Mouse (Mus musculus): Measurements from ENCODE around the gene Sowahc. TPM values are rescaled to one million over a fixed set of nuclear protein-coding genes. Genes with fewer than 3 reads are reported as not detected.

Gene Sowahc
- 10 to 100 TPM in 2 of 4 experiments, 1 to 10 TPM in 2; 6.4 to 13.3 (median 10.6) TPM for total RNA-seq (2022)

DNA sequence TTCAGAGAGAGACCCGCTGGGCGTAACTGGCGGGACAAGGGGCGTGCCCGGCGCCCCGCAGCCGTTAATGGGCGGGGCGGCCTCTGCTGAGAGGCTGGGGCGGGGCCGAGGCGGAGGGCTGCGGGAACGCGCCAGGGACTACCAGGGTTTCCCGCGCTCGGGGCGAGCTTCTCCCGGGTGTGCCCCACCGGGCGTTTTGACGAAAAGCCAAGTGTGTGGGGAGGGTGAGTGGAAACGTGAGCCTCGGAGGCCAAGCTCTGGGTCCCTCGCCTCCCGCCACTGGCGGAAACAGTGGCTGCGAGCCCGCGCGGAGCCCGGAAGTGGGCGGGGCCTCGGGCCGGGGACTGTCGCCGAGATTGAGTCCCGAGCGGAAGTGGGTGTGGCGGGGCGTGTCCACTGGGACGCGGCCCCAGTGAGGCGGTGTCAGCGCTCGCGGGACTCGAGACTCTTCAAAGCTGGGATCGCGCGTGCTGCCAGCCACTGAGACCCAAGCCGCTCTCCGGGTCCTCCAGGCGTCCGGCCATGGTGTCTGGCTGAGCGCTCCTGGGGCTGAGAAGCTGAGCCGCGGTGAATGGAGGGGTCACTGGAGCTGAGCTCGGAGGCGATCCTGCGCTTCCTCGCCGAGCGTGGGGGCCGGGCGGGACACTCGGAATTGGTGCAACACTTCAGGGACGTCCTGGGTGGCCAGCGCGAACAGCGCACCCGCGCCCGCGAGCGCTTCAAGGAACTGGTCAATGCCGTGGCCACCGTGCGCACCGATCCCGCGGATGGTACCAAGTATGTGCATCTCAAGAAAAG is at the start of gene Sowahc, which contains the start of gene Sept10:
Gene Sowahc, plus strand, starts transcription at position 481 of the 798 bp plus-strand sequence.
Gene Sept10, minus strand, starts transcription at position 375 of the 798 bp plus-strand sequence.
- DNase-seq (ENCODE audit: low spot score in 2 of 2) = peak; percentile 90 to 95

DNA sequence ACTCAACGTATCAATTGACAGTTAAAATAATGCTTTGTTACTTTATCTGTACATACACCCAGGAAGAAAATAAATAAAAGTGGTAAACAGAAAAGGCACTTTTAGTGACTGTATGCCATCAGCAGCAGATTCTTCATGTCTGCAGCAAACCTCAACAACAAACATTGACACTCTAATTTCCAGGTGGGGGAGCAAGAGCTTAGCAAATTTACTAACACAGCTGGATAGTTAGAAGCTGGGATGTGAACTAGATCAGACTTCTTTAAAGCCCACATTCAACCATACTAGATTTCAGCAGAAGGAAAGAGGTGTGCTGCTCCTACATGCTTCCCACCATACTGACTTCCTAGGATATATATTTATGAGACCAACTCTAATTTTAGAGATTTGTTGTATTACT is 49.2 kb upstream of the Sowahc start:
- DNase-seq (ENCODE audit: low spot score in 2 of 2) = no peak

DNA sequence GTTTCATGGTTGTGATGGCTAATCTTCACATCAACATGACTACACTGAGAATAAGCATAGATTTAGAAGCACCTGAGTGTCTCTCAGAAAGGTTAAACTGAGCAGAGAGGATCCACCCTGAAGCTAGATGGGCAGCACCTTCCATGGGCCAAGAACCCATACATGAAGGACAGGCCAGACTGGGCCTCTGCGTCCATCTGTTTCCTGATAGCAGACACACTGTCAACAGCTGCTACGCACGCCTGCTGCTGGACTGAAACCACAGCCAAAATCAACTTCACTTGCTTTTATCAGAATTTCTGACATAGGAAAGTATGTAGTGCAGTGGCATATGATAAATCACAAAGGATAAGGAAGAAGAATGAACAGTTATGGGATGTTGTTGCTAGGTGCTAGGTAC is 42.1 kb upstream of the Sowahc start:
- no peak for DNase-seq (ENCODE audit: low spot score in 2 of 2)

DNA sequence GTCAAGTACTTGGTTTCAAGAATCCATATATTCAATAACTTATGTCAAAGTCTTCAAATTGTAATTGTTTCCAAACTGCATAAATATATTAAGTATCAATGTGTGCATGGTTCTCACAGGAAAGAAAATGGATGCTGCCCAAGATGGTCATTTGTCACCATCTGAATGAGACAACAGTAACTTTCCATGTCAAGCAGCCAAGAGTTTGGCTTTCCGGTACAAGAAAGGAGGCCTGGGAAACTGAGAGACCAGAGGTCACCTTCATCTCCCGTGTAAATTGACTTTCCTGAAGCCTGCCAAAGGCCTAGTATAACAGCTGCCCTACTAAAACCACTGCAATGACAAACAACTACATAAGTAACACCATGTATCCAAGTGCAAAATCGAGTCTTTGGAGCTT is 39.4 kb upstream of the Sowahc start:
- DNase-seq (ENCODE audit: low spot score in 2 of 2) = no peak

DNA sequence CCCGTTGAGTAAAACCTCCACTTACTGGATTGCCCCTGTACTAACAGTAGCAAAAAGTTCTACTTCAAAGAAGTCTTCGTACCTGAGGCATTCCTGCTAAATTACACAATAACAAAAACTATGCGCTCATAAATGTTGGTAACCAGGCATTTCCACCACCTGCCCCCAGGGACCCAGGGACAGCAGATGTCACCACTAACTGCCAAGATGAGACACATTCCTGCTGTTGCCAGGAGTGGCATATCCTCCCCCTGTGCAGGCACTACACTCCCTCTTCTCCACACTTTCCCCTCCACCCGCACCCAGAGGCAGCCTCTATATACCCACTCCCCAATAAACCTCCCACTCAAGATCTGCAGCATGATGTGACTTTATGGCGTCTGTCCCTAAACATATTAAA is 26.9 kb upstream of the Sowahc start:
- no peak for DNase-seq (ENCODE audit: low spot score in 2 of 2)

DNA sequence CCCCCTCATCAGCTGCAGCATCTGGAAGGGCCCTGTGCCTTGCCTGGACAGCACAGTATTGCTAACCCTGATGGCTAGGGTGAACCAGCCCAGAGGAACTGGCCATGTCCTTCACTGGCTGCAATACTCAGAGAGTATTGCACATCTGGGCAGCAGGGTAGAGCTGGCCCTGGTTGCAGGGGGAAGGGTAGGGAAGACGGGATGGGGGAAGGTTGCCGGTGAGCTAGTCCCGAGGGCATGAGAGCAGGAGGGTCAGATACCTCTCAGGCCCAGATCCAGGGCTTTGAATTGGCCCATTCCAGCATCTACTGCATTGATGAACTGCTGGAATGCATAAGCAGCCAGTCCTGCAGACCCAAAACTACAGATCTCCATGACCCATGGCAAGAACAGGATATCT is 25.0 kb upstream of the Sowahc start:
- DNase-seq (ENCODE audit: low spot score in 2 of 2) = no peak

DNA sequence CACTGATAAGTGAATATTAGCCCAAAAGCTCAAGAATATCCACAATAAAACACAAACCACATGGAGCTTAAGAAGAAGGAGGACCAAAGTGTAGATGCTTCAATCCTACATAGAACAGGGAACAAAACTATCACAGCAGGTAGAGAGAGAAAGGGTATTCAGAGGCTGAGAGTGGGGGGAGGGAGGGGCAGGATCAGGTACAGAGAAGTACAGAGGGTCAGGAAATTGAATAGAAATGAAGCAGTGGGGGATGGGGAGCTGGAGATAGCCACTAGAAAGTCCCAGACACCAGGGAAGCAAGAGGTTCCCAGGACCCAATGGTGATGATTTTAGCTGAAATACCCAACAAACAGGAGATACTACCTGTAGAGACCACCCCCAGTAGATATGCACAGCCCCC is 21.7 kb upstream of the Sowahc start:
- no peak for DNase-seq (ENCODE audit: low spot score in 2 of 2)

DNA sequence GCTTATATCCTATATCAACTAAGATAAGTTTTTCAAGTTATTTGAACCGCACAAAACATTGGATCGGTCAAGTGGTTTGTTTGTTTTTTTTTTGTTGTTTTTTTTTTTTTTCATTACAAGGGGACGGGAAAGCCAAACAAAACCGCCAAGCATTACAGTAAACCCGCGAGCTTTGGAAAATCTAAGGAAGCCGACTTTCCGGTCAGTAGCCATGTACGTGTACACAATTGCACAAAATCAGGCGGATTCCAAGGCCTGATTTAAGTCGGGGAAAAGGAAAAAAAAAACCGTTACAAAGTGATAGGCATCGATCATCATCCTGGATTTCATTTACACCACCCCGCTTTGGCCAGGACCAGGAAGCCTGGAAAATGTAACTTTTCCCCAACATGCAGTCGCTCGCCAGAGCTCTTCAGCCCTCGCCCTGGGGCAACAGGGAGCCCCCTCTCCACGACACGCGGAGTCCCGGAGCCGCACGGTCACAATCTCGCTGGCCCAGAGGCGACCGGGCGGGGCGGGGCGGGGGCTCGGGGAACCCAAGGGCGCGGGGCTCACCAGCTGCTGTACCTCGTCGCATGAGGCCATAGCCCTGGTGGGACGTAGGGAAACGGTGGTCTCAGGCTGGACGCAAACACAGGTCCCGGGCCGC is 805 bp upstream of the Sowahc start:
- DNase-seq (ENCODE audit: low spot score in 2 of 2) = no peak

DNA sequence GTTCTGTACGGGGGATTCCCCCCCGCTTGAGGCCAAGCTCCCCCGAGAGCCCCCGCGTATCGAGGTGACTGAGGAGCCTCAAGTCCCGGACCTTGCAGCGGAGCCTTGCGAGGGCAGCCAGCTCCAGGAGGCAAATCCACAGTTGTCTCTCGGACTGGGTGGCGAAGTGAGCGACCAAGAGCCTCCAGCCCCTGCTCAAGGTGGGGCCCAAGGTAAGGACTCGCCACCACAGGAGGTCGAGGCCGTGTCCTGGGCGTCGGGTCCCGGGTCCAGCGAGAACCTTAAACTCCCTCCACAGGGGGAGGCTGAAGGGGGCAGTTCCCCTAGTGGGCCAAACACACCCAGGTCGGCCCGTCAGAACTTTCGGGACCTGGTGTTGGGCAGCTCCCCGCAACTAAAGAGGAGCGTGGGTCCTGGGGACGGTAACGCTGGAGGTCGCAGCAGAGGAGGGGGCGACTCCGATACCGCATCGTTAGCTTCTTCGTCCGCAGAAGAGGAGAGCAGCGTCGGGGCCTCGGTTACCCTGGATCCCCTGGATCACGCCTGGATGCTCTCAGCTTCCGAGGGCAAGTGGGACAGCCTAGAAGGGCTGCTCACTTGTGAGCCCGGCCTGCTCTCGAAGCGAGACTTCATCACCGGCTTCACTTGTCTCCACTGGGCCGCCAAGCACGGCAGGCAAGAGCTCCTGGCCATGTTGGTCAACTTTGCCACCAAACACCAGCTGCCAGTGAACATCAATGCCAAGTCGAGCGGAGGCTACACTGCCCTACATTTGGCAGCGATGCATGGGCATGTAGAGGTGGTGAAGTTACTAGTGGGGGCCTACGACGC is 733 bp downstream of the Sowahc start:
- peak; percentile 7 to 15 for DNase-seq (ENCODE audit: low spot score in 2 of 2)

DNA sequence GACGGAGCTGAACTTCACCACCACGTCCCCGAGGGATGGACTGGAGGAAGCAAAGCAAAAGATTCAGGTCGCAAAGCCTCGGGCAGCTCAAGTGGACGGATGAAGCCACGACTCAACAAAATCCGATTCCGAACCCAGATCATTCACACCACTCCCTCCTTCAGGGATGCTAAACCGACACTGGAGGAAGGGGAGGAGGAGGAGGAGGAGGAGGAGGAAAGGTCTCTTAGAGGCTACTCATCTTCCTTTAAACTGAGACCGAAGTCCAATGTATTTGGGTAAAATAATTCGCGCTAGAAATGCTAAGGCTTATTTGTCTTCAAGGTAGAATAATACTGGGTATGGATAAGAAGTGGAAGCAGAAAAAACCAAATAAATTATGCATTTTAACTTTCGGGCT is 1.5 kb downstream of the Sowahc start:
- no peak for DNase-seq (ENCODE audit: low spot score in 2 of 2)

DNA sequence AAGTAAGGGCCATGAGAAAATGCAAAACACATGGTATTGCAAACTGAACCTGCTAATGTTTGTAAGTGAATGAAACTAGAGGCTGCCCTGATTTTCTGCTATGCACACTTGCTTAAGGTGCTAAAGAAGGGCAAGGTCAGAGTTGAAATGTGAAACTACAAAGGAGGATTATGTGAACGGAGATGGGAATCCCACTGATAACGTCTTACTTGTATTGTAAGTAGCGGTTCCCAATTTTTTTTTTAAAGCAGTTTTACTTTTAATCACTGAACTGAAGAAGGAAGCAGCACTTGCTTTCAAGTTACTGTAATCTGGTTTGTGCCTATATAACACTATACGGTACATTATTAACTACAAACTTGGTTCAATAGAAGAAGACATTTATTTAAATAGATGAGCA is 2.1 kb downstream of the Sowahc start:
- DNase-seq (ENCODE audit: low spot score in 2 of 2) = no peak

DNA sequence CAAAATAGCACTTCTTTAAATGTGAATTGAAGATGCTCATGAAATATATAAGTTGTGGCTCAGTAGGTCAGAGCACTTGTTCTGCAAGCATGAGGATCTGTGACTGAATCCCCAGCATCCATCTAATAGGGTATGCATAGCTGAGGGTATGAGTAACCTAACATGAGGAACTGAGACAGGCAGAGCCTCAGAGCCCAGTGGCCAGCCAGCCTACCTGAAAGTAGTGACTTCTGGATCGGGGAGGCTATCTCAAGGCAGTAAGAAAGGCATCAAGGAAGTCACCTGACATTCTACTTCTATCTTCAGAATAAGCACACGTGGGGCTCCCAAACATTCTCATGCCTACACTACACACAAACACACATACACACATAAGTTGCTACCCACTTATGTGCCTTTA is 3.4 kb downstream of the Sowahc start:
- DNase-seq (ENCODE audit: low spot score in 2 of 2) = no peak

DNA sequence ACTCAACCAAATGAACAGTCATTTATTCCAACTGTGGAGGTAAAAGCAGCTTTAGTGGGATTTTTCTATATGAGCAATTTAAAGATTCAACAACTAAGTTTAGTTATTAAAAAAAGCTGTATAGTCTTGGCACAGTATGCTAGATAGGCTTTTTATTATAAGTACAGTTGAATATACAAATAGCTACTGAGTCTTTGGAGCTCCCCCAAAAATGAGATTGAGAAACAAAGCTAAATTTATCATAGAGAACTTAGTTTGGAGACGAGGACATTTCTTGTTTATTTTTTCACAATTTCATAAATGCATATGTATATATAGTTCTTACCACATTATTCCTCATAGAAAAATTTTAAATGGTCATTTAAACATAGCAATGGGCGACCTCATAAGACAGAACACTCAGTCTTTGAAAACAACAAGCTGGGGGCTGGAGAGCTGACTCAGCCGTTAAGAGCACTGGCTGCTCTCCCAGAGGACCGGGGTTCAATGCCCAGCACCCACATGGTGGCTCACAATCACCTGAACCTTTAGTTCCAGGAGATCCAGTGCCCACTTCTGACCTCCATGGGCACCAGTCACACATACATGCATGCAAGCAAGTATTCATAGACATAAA is 7.6 kb downstream of the Sowahc start:
- DNase-seq (ENCODE audit: low spot score in 2 of 2) = no peak

DNA sequence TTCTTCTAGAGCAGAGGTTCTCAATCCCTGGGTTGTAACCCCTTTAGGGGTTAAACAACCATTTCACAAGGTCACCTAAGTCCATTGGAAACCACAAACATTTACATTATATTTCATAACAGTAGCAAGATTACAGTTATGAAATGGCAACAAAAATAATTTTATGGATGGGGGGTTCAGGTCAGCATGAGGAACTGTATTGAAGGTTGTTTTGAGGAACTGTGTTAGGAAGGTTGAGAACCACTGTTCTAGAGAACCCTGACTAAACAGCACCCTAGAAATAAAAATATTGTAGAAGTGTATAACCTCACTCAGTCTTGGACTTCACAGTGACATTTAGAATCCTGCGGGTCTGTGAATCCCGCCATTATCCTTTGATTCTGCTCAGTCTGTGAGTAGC is 13.5 kb downstream of the Sowahc start:
- no peak for DNase-seq (ENCODE audit: low spot score in 2 of 2)

DNA sequence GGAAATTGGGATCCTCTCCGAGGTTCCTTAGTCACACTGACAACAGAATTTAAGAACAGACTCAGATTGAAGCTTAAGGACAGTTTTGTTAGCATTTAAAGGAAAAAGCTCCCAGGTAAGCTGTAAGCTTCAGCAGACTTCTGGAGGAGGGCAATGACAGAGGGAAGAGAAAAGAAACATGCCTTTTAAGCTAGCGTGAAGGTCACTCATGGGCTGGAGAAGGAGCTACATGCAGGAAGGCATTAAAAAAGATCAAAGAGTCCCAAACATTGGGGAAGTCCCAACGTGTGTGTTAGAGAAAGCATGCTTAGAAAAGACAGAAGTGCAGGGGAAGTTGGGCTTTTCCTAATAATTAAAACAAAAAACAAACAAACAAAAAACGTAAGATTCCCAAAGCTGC is 14.1 kb downstream of the Sowahc start:
- no peak for DNase-seq (ENCODE audit: low spot score in 2 of 2)

DNA sequence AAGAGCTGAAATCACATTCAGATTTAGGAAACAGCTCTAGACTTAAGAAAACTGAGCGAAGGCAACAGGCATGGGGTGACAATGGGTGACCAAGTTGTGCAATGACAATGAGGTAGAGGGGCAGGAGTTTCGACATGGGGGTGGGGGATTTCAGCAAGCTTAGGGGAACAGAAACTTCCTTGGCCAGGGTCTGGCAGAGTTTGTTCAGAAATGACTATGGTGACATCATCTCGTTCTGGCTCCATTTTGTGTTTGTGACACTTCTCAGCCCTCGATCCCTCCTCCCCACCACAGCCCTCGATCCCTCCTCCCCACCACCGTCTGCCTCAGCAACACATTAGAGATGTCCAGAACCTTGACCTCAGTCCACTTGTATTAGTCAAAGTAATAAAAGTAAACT is 14.7 kb downstream of the Sowahc start:
- no peak for DNase-seq (ENCODE audit: low spot score in 2 of 2)

DNA sequence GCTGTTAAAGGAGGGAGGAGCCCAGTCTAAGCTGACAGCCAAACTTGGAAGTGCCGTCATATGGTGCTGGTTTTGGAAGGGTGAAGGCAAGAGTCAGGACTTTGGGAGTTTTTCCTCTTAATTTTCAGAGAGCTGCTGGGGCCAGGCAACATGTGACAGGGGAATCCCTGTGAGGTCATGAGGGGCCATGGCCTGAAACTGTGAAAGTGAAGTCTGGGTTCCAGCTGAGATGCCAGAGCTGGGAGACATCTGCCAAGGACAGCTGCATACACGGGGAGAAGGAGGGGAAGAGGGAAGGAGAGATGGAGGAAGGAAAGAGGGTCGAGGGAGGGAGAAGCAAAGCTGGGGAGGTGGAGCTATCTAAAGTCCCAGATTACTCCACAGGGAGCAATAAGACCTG is 16.0 kb downstream of the Sowahc start:
- no peak for DNase-seq (ENCODE audit: low spot score in 2 of 2)

DNA sequence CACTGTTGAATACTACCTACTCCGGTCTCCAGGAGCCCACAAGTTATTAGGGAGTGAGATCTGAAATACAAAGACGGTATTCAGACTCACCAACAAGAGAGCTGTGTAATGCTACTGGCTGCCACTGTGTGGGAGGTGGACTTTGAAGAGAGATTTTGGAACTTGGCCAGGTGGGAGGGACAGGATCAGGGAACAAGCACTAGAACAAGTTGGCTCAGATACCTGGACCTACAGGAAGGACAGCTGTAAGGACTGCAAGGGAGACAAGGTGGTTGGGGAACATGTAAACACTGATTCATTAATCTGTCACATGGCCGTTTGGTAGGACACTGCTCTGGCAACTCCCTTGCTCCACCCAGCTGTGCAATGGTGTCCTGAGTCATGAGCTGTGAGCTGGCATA is 19.4 kb downstream of the Sowahc start:
- peak in 1 of 2 experiments; percentile 16 for DNase-seq (ENCODE audit: low spot score in 2 of 2)

DNA sequence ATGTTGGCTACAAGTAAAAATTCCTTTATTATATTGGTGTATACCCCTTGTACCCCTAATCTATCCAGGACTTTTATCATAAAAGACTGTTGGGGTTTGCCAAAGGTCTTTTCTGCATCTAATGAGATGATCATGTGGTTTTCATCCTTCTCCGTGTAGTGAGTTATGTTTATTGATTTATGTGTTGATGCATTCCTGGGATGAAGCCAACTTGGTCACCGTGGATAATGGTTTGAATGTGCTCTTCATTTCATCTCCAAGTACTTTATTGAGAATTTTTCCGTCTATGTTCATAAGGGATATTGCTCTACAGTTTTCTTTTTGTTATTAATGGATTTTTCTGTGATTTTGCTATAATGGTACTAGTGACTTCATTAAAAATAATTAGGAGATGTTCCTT is 27.8 kb downstream of the Sowahc start:
- DNase-seq (ENCODE audit: low spot score in 2 of 2) = no peak

DNA sequence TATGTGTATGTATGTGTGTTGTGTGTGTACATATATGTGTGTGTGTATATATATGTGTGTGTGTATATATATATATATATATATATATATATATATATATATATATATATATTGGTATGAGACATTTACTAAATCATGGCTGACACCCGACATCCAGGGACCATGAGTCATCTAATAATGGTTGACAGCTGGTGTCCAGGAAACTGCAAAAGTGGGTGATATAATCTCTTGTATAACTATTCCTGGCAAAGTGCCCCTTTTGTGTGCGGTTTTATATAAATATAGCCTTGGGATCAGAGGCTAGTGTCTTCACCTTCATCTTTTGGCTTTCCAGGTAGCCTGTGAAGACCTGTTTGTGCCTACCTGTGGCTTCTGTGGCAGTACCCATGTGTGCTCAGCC is 28.9 kb downstream of the Sowahc start:
- DNase-seq (ENCODE audit: low spot score in 2 of 2) = no peak

DNA sequence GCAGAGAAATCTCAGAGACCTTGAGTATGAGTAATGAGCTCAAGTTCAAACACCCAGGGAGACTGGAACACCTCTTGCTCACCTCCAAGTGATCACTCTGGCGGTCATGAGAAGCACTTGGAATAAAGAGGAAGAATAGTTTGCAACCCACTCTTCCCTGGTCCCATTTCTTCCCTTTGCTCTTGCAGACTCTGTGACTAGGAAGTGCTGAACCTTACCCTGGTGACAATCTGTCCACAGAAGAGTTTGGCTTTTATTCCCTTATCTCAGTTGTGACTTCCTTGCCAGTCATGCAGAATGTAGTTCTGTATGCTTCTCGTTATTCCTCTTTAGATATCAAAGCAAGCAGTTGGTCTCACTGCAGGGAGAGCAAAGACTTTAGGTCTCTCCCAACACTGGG is 30.2 kb downstream of the Sowahc start:
- DNase-seq (ENCODE audit: low spot score in 2 of 2) = no peak

DNA sequence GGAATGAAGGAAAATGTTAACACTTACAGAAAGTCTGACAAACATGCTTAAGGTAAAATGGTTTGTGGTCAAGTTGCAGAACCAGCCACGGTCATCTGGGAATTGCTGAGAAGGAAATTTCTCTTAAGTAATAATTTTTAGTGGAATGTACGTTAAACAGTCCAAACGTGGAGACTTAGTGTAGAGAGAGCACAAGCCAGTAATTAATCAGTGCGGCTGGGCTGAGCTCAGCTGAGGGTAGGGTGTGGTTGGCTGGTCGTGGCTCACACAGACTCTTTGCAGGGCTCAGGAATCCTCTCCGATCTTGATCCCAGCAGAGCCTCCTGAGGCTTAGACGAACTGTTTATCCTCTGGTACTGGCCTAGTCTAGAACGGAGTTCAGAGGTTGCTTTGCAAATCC is 30.6 kb downstream of the Sowahc start:
- no peak for DNase-seq (ENCODE audit: low spot score in 2 of 2)

All from layer of hippocampus, adult 8-10 months (tissue).